Mouse (Mus musculus): ENCODE data around the gene Crybb3. TPM values are rescaled to one million over a fixed set of nuclear protein-coding genes. Genes with fewer than 3 reads are reported as not detected.

Crybb3 gene
- polyA plus RNA-seq, 1 experiment from 2014 or later, result 2.3 TPM

- ATAC-seq, result no peak
- Histone ChIP-seq H3K27ac (ENCODE audit: low read length) (no peak overlapping the region), H3K4me2 (ENCODE audit: low read length) (no peak overlapping the region), H3K4me1 (ENCODE audit: control insufficient read depth, insufficient read depth, low read length) (peaks cover 6% of the 10 kb centered on the region; the same call in 1 of the 2 replicates), H3K9me3 (replicated peaks; ENCODE audit: control insufficient read depth, low read length, poor library complexity, severe bottlenecking) (no peaks in the 10 kb centered on the region), H3K9ac (ENCODE audit: low read depth, low read length) (no peak overlapping the region), H3K27me3 (ENCODE audit: control insufficient read depth, insufficient read depth, low read depth, low read length) (no peaks in the 10 kb centered on the region), H3K4me3 (ENCODE audit: low read depth, low read length) (no peak overlapping the region), H3K36me3 (ENCODE audit: control insufficient read depth, insufficient read depth, low read length) (no peaks in the 10 kb centered on the region)
- 62% methylated on average over 2 of the region's 2 CpGs for WGBS
Measured at GRCm38 (mm10) chr5:113085931-113086330, 4.5 kb upstream of the Crybb3 start.

GRCm38 (mm10) chr5:113084309-113084708 is 2.9 kb upstream of the Crybb3 start:
- 84% methylated on average over 2 of the region's 2 CpGs for WGBS
- Histone ChIP-seq H3K9ac (ENCODE audit: low read depth, low read length) (no peak overlapping the region), H3K27ac (ENCODE audit: low read length) (no peak overlapping the region), H3K27me3 (ENCODE audit: control insufficient read depth, insufficient read depth, low read depth, low read length) (no peaks in the 10 kb centered on the region), H3K4me3 (ENCODE audit: low read depth, low read length) (no peak overlapping the region), H3K9me3 (replicated peaks; ENCODE audit: control insufficient read depth, low read length, poor library complexity, severe bottlenecking) (no peaks in the 10 kb centered on the region), H3K36me3 (ENCODE audit: control insufficient read depth, insufficient read depth, low read length) (no peaks in the 10 kb centered on the region), H3K4me2 (ENCODE audit: low read length) (no peak overlapping the region), H3K4me1 (ENCODE audit: control insufficient read depth, insufficient read depth, low read length) (peaks cover 6% of the 10 kb centered on the region; the same call in 1 of the 2 replicates)
- ATAC-seq, result no peak

- H3K9ac ChIP-seq (ENCODE audit: low read depth, low read length), result no peak overlapping the region
- H3K27ac ChIP-seq (ENCODE audit: low read length), result no peak overlapping the region
- no peaks in the 10 kb centered on the region for H3K36me3 ChIP-seq (ENCODE audit: control insufficient read depth, insufficient read depth, low read length)
- peaks cover 6% of the 10 kb centered on the region; the same call in 1 of the 2 replicates for H3K4me1 ChIP-seq (ENCODE audit: control insufficient read depth, insufficient read depth, low read length)
- ATAC-seq, result no peak
- no peaks in the 10 kb centered on the region for H3K27me3 ChIP-seq (ENCODE audit: control insufficient read depth, insufficient read depth, low read depth, low read length)
- H3K9me3 ChIP-seq (replicated peaks; ENCODE audit: control insufficient read depth, low read length, poor library complexity, severe bottlenecking), result no peaks in the 10 kb centered on the region
- H3K4me3 ChIP-seq (ENCODE audit: low read depth, low read length), result no peak overlapping the region
- no peak overlapping the region for H3K4me2 ChIP-seq (ENCODE audit: low read length)
- WGBS, result 70% methylated on average over 19 of the region's 19 CpGs
Measured at GRCm38 (mm10) chr5:113082356-113083168, 1.2 kb upstream of the Crybb3 start.

- no peaks in the 10 kb centered on the region for H3K9me3 ChIP-seq (replicated peaks; ENCODE audit: control insufficient read depth, low read length, poor library complexity, severe bottlenecking)
- no peak for ATAC-seq
Measured at GRCm38 (mm10) chr5:113081020-113081419, 364 bp downstream of the Crybb3 start.

GRCm38 (mm10) chr5:113079783-113080182 is 1.6 kb downstream of the Crybb3 start:
- no peaks in the 10 kb centered on the region for H3K27me3 ChIP-seq (ENCODE audit: control insufficient read depth, insufficient read depth, low read depth, low read length)
- H3K4me3 ChIP-seq (ENCODE audit: low read depth, low read length), result no peak overlapping the region
- H3K9me3 ChIP-seq (replicated peaks; ENCODE audit: control insufficient read depth, low read length, poor library complexity, severe bottlenecking), result no peaks in the 10 kb centered on the region
- no peaks in the 10 kb centered on the region for H3K36me3 ChIP-seq (ENCODE audit: control insufficient read depth, insufficient read depth, low read length)
- H3K9ac ChIP-seq (ENCODE audit: low read depth, low read length), result no peak overlapping the region
- H3K27ac ChIP-seq (ENCODE audit: low read length), result no peak overlapping the region
- ATAC-seq, result no peak
- H3K4me1 ChIP-seq (ENCODE audit: control insufficient read depth, insufficient read depth, low read length), result no peaks in the 10 kb centered on the region
- H3K4me2 ChIP-seq (ENCODE audit: low read length), result no peak overlapping the region; the same call in 1 of the 2 replicates
- WGBS, result 21% methylated on average over 21 of the region's 21 CpGs

More at GRCm38 (mm10) chr5:113081020-113081419, 364 bp downstream of the Crybb3 start:
- WGBS, result 92% methylated on average over 9 of the region's 9 CpGs
- no peaks in the 10 kb centered on the region for H3K27me3 ChIP-seq (ENCODE audit: control insufficient read depth, insufficient read depth, low read depth, low read length)
- H3K9ac ChIP-seq (ENCODE audit: low read depth, low read length), result no peak overlapping the region
- no peak overlapping the region for H3K4me3 ChIP-seq (ENCODE audit: low read depth, low read length)
- no peaks in the 10 kb centered on the region for H3K4me1 ChIP-seq (ENCODE audit: control insufficient read depth, insufficient read depth, low read length)
- no peak overlapping the region for H3K4me2 ChIP-seq (ENCODE audit: low read length)
- H3K36me3 ChIP-seq (ENCODE audit: control insufficient read depth, insufficient read depth, low read length), result no peaks in the 10 kb centered on the region
- H3K27ac ChIP-seq (ENCODE audit: low read length), result no peak overlapping the region

GRCm38 (mm10) chr5:113078686-113079085 is 2.7 kb downstream of the Crybb3 start:
- ATAC-seq, result no peak
- Histone ChIP-seq H3K27me3 (ENCODE audit: control insufficient read depth, insufficient read depth, low read depth, low read length) (no peaks in the 10 kb centered on the region), H3K4me3 (ENCODE audit: low read depth, low read length) (no peak overlapping the region), H3K27ac (ENCODE audit: low read length) (no peak overlapping the region), H3K36me3 (ENCODE audit: control insufficient read depth, insufficient read depth, low read length) (no peaks in the 10 kb centered on the region), H3K9me3 (replicated peaks; ENCODE audit: control insufficient read depth, low read length, poor library complexity, severe bottlenecking) (no peaks in the 10 kb centered on the region), H3K4me1 (ENCODE audit: control insufficient read depth, insufficient read depth, low read length) (no peaks in the 10 kb centered on the region), H3K4me2 (ENCODE audit: low read length) (no peak overlapping the region), H3K9ac (ENCODE audit: low read depth, low read length) (no peak overlapping the region)
- WGBS, result 74% methylated on average over 5 of the region's 5 CpGs

- H3K4me3 ChIP-seq (ENCODE audit: low read depth, low read length), result no peak within 1 kb of the TSS
- no peaks in the 10 kb centered on the region for H3K36me3 ChIP-seq (ENCODE audit: control insufficient read depth, insufficient read depth, low read length)
- no peaks in the 10 kb centered on the region for H3K4me1 ChIP-seq (ENCODE audit: control insufficient read depth, insufficient read depth, low read length)
- H3K27ac ChIP-seq (ENCODE audit: low read length), result no peak within 1 kb of the TSS
- ATAC-seq, result no peak
- H3K4me2 ChIP-seq (ENCODE audit: low read length), result no peak within 1 kb of the TSS
- no peaks in the 10 kb centered on the region for H3K9me3 ChIP-seq (replicated peaks; ENCODE audit: control insufficient read depth, low read length, poor library complexity, severe bottlenecking)
- H3K27me3 ChIP-seq (ENCODE audit: control insufficient read depth, insufficient read depth, low read depth, low read length), result no peaks in the 10 kb centered on the region
- H3K9ac ChIP-seq (ENCODE audit: low read depth, low read length), result no peak within 1 kb of the TSS
Measured at GRCm38 (mm10) chr5:113070017-113070416, 11.4 kb downstream of the Crybb3 start, which contains the start of gene Crybb2. Gene Crybb2, minus strand, starts transcription at chr5:113070117.

- Histone ChIP-seq H3K4me2 (ENCODE audit: low read length) (no peak overlapping the region), H3K9ac (ENCODE audit: low read depth, low read length) (0 out of 2 replicates have a peak overlapping the region, but pooled peaks have one; percentile 30), H3K4me3 (ENCODE audit: low read depth, low read length) (no peak overlapping the region), H3K9me3 (replicated peaks; ENCODE audit: control insufficient read depth, low read length, poor library complexity, severe bottlenecking) (no peaks in the 10 kb centered on the region), H3K27ac (ENCODE audit: low read length) (no peak overlapping the region), H3K27me3 (ENCODE audit: control insufficient read depth, insufficient read depth, low read depth, low read length) (no peaks in the 10 kb centered on the region; the same call in 1 of the 2 replicates), H3K4me1 (ENCODE audit: control insufficient read depth, insufficient read depth, low read length) (peaks cover 4% of the 10 kb centered on the region; the same call in 1 of the 2 replicates), H3K36me3 (ENCODE audit: control insufficient read depth, insufficient read depth, low read length) (no peaks in the 10 kb centered on the region)
- 4% methylated on average over 15 of the region's 16 CpGs for WGBS
- ATAC-seq, result peak; percentile 72
Measured at GRCm38 (mm10) chr5:113054308-113054707, 27.1 kb downstream of the Crybb3 start.

GRCm38 (mm10) chr5:113050581-113051185 is 30.7 kb downstream of the Crybb3 start:
- ATAC-seq, result no peak
- WGBS, result 55% methylated on average over 7 of the region's 7 CpGs
- H3K27ac ChIP-seq (ENCODE audit: low read length), result peak overlapping the region; percentile 29; the same call in 1 of the 2 replicates

More at GRCm38 (mm10) chr5:113050581-113051185, 30.7 kb downstream of the Crybb3 start:
- Histone ChIP-seq H3K36me3 (ENCODE audit: control insufficient read depth, insufficient read depth, low read length) (no peaks in the 10 kb centered on the region), H3K9me3 (replicated peaks; ENCODE audit: control insufficient read depth, low read length, poor library complexity, severe bottlenecking) (no peaks in the 10 kb centered on the region), H3K4me3 (ENCODE audit: low read depth, low read length) (no peak overlapping the region), H3K4me1 (ENCODE audit: control insufficient read depth, insufficient read depth, low read length) (peaks cover 4% of the 10 kb centered on the region; the same call in 1 of the 2 replicates), H3K9ac (ENCODE audit: low read depth, low read length) (no peak overlapping the region), H3K27me3 (ENCODE audit: control insufficient read depth, insufficient read depth, low read depth, low read length) (no peaks in the 10 kb centered on the region), H3K4me2 (ENCODE audit: low read length) (no peak overlapping the region)
